Comparison of ENCODE assay signal across 21 mouse cellular contexts in the genomic region with DNA sequence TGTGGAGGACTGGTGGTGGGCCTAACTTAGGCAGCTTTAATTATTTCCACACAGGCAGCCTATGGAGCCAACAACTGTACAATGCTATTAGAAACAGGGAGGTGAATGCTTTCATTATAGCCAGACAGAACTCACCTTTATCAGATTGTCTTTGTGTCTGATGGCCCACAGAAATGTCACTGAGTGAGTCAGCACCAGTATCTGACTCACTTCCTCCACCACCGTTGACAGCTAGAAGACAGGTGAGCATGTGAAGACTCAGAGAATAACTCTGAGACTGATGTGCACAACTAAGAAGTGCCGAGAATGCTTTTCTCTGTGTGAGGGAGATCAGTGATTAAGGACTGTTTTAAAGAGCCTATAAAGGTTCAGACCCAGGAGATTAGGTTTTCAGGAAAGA.
A peak's percentile ranks its signal among the peaks of the same experiment; 100 is the strongest.
DNase-seq lines count a peak whose midpoint lies in the region; ATAC-seq and TF ChIP-seq lines count a peak whose summit lies in the region.
"Had no signal": no experiment of that assay in that cellular context is flagged by ENCODE, and none has a peak within 500 bp of the region (broad histone marks: within the 10 kb centered on the region; RNA-seq: fewer than 3 reads in every experiment).

No protein-coding gene starts in this region.

- no peak for TF ChIP-seq POLR2A in myocyte (IDR thresholded peaks at IDR 0.05; ENCODE audit: insufficient read length, low read depth)

- H3K4me2 ChIP-seq in myocyte (ENCODE audit: low read depth): peak overlapping the region; percentile 72
- H3K4me2 ChIP-seq: embryonic facial prominence, embryonic 13.5 days; forebrain, embryonic 13.5 days; heart, embryonic 12.5 days; hindbrain, embryonic 14.5 days had no signal

- peak; percentile 29 for DNase-seq in A20 (ENCODE audit: low read depth, low spot score)
- peak; percentile 15 for DNase-seq in CD4-positive helper T cell, adult 2 months (ENCODE audit: low read depth, low spot score)
- no peak for DNase-seq in urinary bladder, adult 18-20 months (ENCODE audit: low spot score in 2 of 2)
- DNase-seq in Muller cell, postnatal 12 days (ENCODE audit: inconsistent ontology term): no peak
- DNase-seq: adrenal gland, postnatal 25 days; cerebellum, adult 18-20 months; cerebellum, adult 9-11 months; cerebellum, postnatal 36 days; forebrain, postnatal 0 days; gastrocnemius, adult 2 months; gastrocnemius, postnatal 36 days; heart, adult 2 months; kidney, adult 18-20 months had no signal

- H3ac ChIP-seq in myocyte (ENCODE audit: control insufficient read depth, insufficient read length): no peak overlapping the region

- ATAC-seq in activated CD4-positive, CD25-positive, alpha-beta regulatory T cell, adult 4 months: peak; percentile 83
- ATAC-seq: forebrain, embryonic 13.5 days; forebrain, postnatal 0 days had no signal

- no peaks in the 10 kb centered on the region for H3K36me3 ChIP-seq in myocyte (ENCODE audit: control insufficient read depth, insufficient read depth)
- H3K36me3 ChIP-seq: embryonic facial prominence, embryonic 13.5 days; G1E; heart, embryonic 12.5 days; hindbrain, embryonic 10.5 days had no signal

- H3K4me3 ChIP-seq in myocyte: no peak overlapping the region
- H3K4me3 ChIP-seq: embryonic facial prominence, embryonic 13.5 days; forebrain, embryonic 13.5 days; gastrocnemius, adult 2 months; heart, adult 2 months; heart, embryonic 12.5 days; hindbrain, embryonic 10.5 days had no signal

- H3K79me2 ChIP-seq in myocyte (ENCODE audit: control insufficient read depth, insufficient read depth): no peaks in the 10 kb centered on the region

- H3K27me3 ChIP-seq in myocyte (ENCODE audit: control insufficient read depth, insufficient read depth, insufficient read length): no peaks in the 10 kb centered on the region
- H3K27me3 ChIP-seq: embryonic facial prominence, embryonic 13.5 days; forebrain, embryonic 13.5 days; heart, embryonic 12.5 days had no signal

TF ChIP-seq in myocyte, 11 proteins besides CTCF, POLR2A, EP300 and RAD21:
- TF ChIP-seq CEBPB (IDR thresholded peaks at IDR 0.05; ENCODE audit: insufficient read depth, poor library complexity, severe bottlenecking): no peak
- TF ChIP-seq MYOD1 (IDR thresholded peaks at IDR 0.05; ENCODE audit: control insufficient read depth in 1 of 3, insufficient read length in 2 of 3, low read depth in 2 of 3): peak in 2 of 3 experiments; percentile 65 to 84
- TF ChIP-seq E2F4 (IDR thresholded peaks at IDR 0.05; ENCODE audit: insufficient read depth): no peak
- peak; percentile 7 for TF ChIP-seq TCF12 (IDR thresholded peaks at IDR 0.05; ENCODE audit: insufficient read depth, poor library complexity, severe bottlenecking)
- TF ChIP-seq POLR2AphosphoS2 (IDR thresholded peaks at IDR 0.05; ENCODE audit: insufficient read length, low read depth): no peak

Comparison
In these comparisons a context has a peak if more than half of its experiments do, and no peak if none do; other contexts are left out.
1. DNase-seq: peak in A20 (single experiment) and CD4-positive helper T cell, adult 2 months (single experiment); none in urinary bladder, adult 18-20 months (0 of 2) and Muller cell, postnatal 12 days (single experiment).